Mouse (Mus musculus): ENCODE measurements around the gene Trpv1. TPM values are rescaled to one million over a fixed set of nuclear protein-coding genes. Genes with fewer than 3 reads are reported as not detected.

The Trpv1 gene
- polyA plus RNA-seq, 1 experiment from 2014 or later = not detected

DNA sequence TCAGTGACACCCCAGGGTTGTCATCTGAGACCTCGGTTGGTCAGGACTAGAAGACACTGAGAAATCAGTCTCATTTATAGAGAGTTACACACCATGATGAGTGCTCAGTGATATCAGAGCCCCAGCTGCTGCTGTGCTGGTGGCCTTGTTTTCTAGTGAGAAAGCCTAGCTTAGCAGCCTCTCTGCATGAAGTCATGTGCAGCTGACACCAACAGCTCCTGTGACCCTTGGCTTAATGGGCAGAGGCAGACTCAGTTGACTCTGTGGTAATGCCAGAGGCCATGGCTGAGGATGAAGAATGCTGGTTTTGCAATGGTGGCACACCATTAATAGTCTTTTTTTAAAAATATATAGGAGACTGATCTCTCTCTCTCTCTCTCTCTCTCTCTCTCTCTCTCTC, 55.5 kb downstream of the Trpv1 start:
- 92% methylated on average over 1 of the region's 1 CpGs for WGBS
- no peak for ATAC-seq
- H3K4me3 ChIP-seq = no peak overlapping the region

DNA sequence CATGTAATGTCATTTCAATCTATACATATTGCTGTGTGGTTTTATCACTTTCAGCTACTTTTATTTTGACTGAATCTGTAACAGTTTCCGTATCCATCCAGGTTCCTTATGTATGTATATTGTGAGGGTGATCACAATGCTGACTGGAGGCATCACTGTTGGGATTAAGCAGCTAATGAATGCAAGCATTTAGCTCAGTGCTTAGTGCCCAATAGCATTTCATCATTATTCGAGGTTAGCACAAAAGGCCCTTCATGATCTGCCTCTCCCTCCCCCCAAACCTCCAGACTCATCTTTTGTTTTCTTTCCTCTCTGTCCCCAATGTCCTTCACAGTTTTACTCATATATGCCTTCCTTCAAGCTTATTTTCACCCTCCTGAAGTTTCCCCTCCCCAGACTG, 69.0 kb downstream of the Trpv1 start:
- 8% methylated on average over 2 of the region's 2 CpGs for WGBS
- no peak overlapping the region for H3K4me3 ChIP-seq
- ATAC-seq = no peak
- peaks cover 6% of the 10 kb centered on the region for H3K4me1 ChIP-seq
- H3K4me2 ChIP-seq = no peak overlapping the region
- H3K9ac ChIP-seq = no peak overlapping the region
- no peak overlapping the region for H3K27ac ChIP-seq
- H3K36me3 ChIP-seq (ENCODE audit: poor library complexity, severe bottlenecking) = no peaks in the 10 kb centered on the region
- H3K27me3 ChIP-seq = no peaks in the 10 kb centered on the region
- H3K9me3 ChIP-seq (replicated peaks) = no peaks in the 10 kb centered on the region

More for the DNA sequence above, 55.5 kb downstream of the Trpv1 start:
- no peaks in the 10 kb centered on the region for H3K4me1 ChIP-seq
- no peaks in the 10 kb centered on the region for H3K36me3 ChIP-seq (ENCODE audit: poor library complexity, severe bottlenecking)
- no peaks in the 10 kb centered on the region for H3K9me3 ChIP-seq (replicated peaks)
- no peak overlapping the region for H3K9ac ChIP-seq
- H3K4me2 ChIP-seq = no peak overlapping the region
- H3K27ac ChIP-seq = no peak overlapping the region
- H3K27me3 ChIP-seq = no peaks in the 10 kb centered on the region

Other genes with a start within 250 kb of the Trpv1 start
- gene P2rx1, start 235.2 kb upstream of the Trpv1 start, polyA plus RNA-seq (2015; fragmentation: Nextera tagmentation; extraction: Ambion mirVana) = 0.25 and 0.46 TPM in 2 replicates
- 10.3 and 11.8 TPM in 2 replicates for gene Camkk1, start 215.3 kb upstream of the Trpv1 start, polyA plus RNA-seq (2015; fragmentation: Nextera tagmentation; extraction: Ambion mirVana)
- gene Ncbp3, start 186.5 kb upstream of the Trpv1 start, polyA plus RNA-seq (2015; fragmentation: Nextera tagmentation; extraction: Ambion mirVana) = 12.8 and 13.4 TPM in 2 replicates
- 0.27 and 0.29 TPM in 2 replicates for gene Itgae, start 143.7 kb upstream of the Trpv1 start, polyA plus RNA-seq (2015; fragmentation: Nextera tagmentation; extraction: Ambion mirVana)
- gene Haspin, start 96.0 kb upstream of the Trpv1 start, polyA plus RNA-seq (2015; fragmentation: Nextera tagmentation; extraction: Ambion mirVana) = 13.0 and 13.1 TPM in 2 replicates
- 0.26 and 0.30 TPM in 2 replicates for gene P2rx5, start 73.9 kb upstream of the Trpv1 start, polyA plus RNA-seq (2015; fragmentation: Nextera tagmentation; extraction: Ambion mirVana)
- gene Emc6, start 57.3 kb upstream of the Trpv1 start, polyA plus RNA-seq (2015; fragmentation: Nextera tagmentation; extraction: Ambion mirVana) = 133 and 136 TPM in 2 replicates
- 174 and 181 TPM in 2 replicates for gene Tax1bp3, start 57.2 kb upstream of the Trpv1 start, polyA plus RNA-seq (2015; fragmentation: Nextera tagmentation; extraction: Ambion mirVana)
- 17.0 and 17.8 TPM in 2 replicates for gene Ctns, start 35.2 kb upstream of the Trpv1 start, polyA plus RNA-seq (2015; fragmentation: Nextera tagmentation; extraction: Ambion mirVana)
- gene Shpk, start 34.8 kb upstream of the Trpv1 start, polyA plus RNA-seq (2015; fragmentation: Nextera tagmentation; extraction: Ambion mirVana) = 1.2 TPM in 2 replicates
- 0.04 TPM in 2 replicates for gene Trpv3, start 33.1 kb downstream of the Trpv1 start, polyA plus RNA-seq (2015; fragmentation: Nextera tagmentation; extraction: Ambion mirVana)
- gene Aspa, start 95.3 kb downstream of the Trpv1 start, polyA plus RNA-seq (2015; fragmentation: Nextera tagmentation; extraction: Ambion mirVana) = not detected in 2 replicates
- gene Gm49340, start 95.4 kb downstream of the Trpv1 start, polyA plus RNA-seq (2015; fragmentation: Nextera tagmentation; extraction: Ambion mirVana) = not detected in 2 replicates
- gene Spata22, start 95.4 kb downstream of the Trpv1 start, polyA plus RNA-seq (2015; fragmentation: Nextera tagmentation; extraction: Ambion mirVana) = not detected in 2 replicates
- not detected in 2 replicates for gene Olfr20, start 116.5 kb downstream of the Trpv1 start, polyA plus RNA-seq (2015; fragmentation: Nextera tagmentation; extraction: Ambion mirVana)
- not detected in 2 replicates for gene Olfr376, start 137.0 kb downstream of the Trpv1 start, polyA plus RNA-seq (2015; fragmentation: Nextera tagmentation; extraction: Ambion mirVana)
- gene Olfr1, start 165.3 kb downstream of the Trpv1 start, polyA plus RNA-seq (2015; fragmentation: Nextera tagmentation; extraction: Ambion mirVana) = not detected in 2 replicates
- not detected in 2 replicates for gene Olfr378, start 194.2 kb downstream of the Trpv1 start, polyA plus RNA-seq (2015; fragmentation: Nextera tagmentation; extraction: Ambion mirVana)
- not detected in 2 replicates for gene Olfr380, start 223.2 kb downstream of the Trpv1 start, polyA plus RNA-seq (2015; fragmentation: Nextera tagmentation; extraction: Ambion mirVana)